Mouse (Mus musculus): ENCODE results near the gene Six6. TPM values are rescaled to one million over a fixed set of nuclear protein-coding genes. Genes with fewer than 3 reads are reported as not detected.

The Six6 gene
- polyA plus RNA-seq (2012; rRNA removed): not detected in 2 replicates

GRCm38 (mm10) chr12:72939616-72940015, at the start of gene Six6:
Gene Six6 (plus strand): TSS chr12:72939892.
- Histone ChIP-seq H3K36me3 (ENCODE audit: control insufficient read depth, insufficient read depth, low read length) (no peaks in the 10 kb centered on the region), H3K4me1 (ENCODE audit: control insufficient read depth, insufficient read depth, insufficient read length, low read length) (no peaks in the 10 kb centered on the region), H3K4me3 (ENCODE audit: low read depth, low read length) (no peak within 1 kb of the TSS), H3K27me3 (ENCODE audit: control insufficient read depth, insufficient read depth, low read length) (peaks cover 67% of the 10 kb centered on the region), H3K27ac (ENCODE audit: insufficient read depth, low read depth, low read length) (no peak within 1 kb of the TSS)
- no peak for TF ChIP-seq CTCF (IDR thresholded peaks at IDR 0.05; ENCODE audit: extremely low read depth, insufficient read length, insufficient replicate concordance, low read depth, low read length)
- no peak for TF ChIP-seq POLR2A (IDR thresholded peaks at IDR 0.05; ENCODE audit: low read depth, low read length)
- 2% methylated on average over 28 of the region's 28 CpGs for WGBS

GRCm38 (mm10) chr12:72917159-72917993, 22.3 kb upstream of the Six6 start:
- H3K27ac ChIP-seq (ENCODE audit: insufficient read depth, low read depth, low read length): no peak overlapping the region
- H3K4me1 ChIP-seq (ENCODE audit: control insufficient read depth, insufficient read depth, insufficient read length, low read length): no peaks in the 10 kb centered on the region
- 19% methylated on average over 48 of the region's 48 CpGs for WGBS
- TF ChIP-seq CTCF (IDR thresholded peaks at IDR 0.05; ENCODE audit: extremely low read depth, insufficient read length, insufficient replicate concordance, low read depth, low read length): no peak
- H3K27me3 ChIP-seq (ENCODE audit: control insufficient read depth, insufficient read depth, low read length): peaks cover 8% of the 10 kb centered on the region
- no peaks in the 10 kb centered on the region for H3K36me3 ChIP-seq (ENCODE audit: control insufficient read depth, insufficient read depth, low read length)
- H3K4me3 ChIP-seq (ENCODE audit: low read depth, low read length): no peak overlapping the region

- Histone ChIP-seq H3K4me1 (ENCODE audit: control insufficient read depth, insufficient read depth, insufficient read length, low read length) (no peaks in the 10 kb centered on the region), H3K4me3 (ENCODE audit: low read depth, low read length) (no peak overlapping the region), H3K27ac (ENCODE audit: insufficient read depth, low read depth, low read length) (no peak overlapping the region), H3K27me3 (ENCODE audit: control insufficient read depth, insufficient read depth, low read length) (peaks cover 56% of the 10 kb centered on the region), H3K36me3 (ENCODE audit: control insufficient read depth, insufficient read depth, low read length) (no peaks in the 10 kb centered on the region)
- no peak for TF ChIP-seq CTCF (IDR thresholded peaks at IDR 0.05; ENCODE audit: extremely low read depth, insufficient read length, insufficient replicate concordance, low read depth, low read length)
- TF ChIP-seq POLR2A (IDR thresholded peaks at IDR 0.05; ENCODE audit: low read depth, low read length): no peak
- WGBS: 23% methylated on average over 8 of the region's 8 CpGs
These were observed 2.9 kb upstream of the Six6 start for GRCm38 (mm10) chr12:72936751-72937150.

DNA sequence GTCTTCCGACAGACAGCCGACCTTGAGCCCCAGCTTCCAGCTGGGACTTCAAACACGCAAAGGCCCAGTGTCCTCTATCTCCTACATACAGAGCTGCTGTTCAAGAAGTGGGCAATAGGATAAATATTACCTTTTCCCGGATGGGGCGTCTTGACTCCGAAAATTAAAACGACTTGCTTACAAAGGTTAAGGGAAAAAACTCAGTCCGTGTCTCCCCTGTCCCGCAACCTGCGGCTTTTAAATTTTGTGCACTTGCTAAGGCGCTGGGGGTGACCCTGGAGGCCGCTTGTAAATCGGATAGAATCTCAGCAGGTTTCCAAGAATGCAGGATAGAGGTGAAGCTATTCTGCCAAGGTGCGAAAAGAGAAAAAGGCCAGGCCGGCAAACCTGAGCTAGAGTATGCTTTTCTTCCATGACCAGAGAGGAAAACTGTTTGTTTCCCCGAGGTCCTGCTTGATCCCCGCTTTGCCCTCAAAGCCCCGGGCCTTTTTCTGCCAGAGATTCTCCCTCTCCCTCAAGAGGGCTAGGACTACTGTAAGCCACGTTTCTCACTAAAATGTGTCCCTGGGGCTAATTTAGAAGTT, 2.1 kb upstream of the Six6 start:
- H3K4me1 ChIP-seq (ENCODE audit: control insufficient read depth, insufficient read depth, insufficient read length, low read length): no peaks in the 10 kb centered on the region
- 7% methylated on average over 19 of the region's 19 CpGs for WGBS
- no peak for TF ChIP-seq CTCF (IDR thresholded peaks at IDR 0.05; ENCODE audit: extremely low read depth, insufficient read length, insufficient replicate concordance, low read depth, low read length)
- TF ChIP-seq POLR2A (IDR thresholded peaks at IDR 0.05; ENCODE audit: low read depth, low read length): no peak
- H3K4me3 ChIP-seq (ENCODE audit: low read depth, low read length): no peak overlapping the region
- peaks cover 58% of the 10 kb centered on the region for H3K27me3 ChIP-seq (ENCODE audit: control insufficient read depth, insufficient read depth, low read length)
- H3K27ac ChIP-seq (ENCODE audit: insufficient read depth, low read depth, low read length): no peak overlapping the region
- no peaks in the 10 kb centered on the region for H3K36me3 ChIP-seq (ENCODE audit: control insufficient read depth, insufficient read depth, low read length)

GRCm38 (mm10) chr12:72938176-72938575, 1.5 kb upstream of the Six6 start:
- TF ChIP-seq CTCF (IDR thresholded peaks at IDR 0.05; ENCODE audit: extremely low read depth, insufficient read length, insufficient replicate concordance, low read depth, low read length): no peak
- no peak for TF ChIP-seq POLR2A (IDR thresholded peaks at IDR 0.05; ENCODE audit: low read depth, low read length)
- 10% methylated on average over 13 of the region's 13 CpGs for WGBS
- H3K4me1 ChIP-seq (ENCODE audit: control insufficient read depth, insufficient read depth, insufficient read length, low read length): no peaks in the 10 kb centered on the region
- H3K36me3 ChIP-seq (ENCODE audit: control insufficient read depth, insufficient read depth, low read length): no peaks in the 10 kb centered on the region
- H3K4me3 ChIP-seq (ENCODE audit: low read depth, low read length): no peak overlapping the region
- H3K27me3 ChIP-seq (ENCODE audit: control insufficient read depth, insufficient read depth, low read length): peaks cover 58% of the 10 kb centered on the region
- H3K27ac ChIP-seq (ENCODE audit: insufficient read depth, low read depth, low read length): no peak overlapping the region

DNA sequence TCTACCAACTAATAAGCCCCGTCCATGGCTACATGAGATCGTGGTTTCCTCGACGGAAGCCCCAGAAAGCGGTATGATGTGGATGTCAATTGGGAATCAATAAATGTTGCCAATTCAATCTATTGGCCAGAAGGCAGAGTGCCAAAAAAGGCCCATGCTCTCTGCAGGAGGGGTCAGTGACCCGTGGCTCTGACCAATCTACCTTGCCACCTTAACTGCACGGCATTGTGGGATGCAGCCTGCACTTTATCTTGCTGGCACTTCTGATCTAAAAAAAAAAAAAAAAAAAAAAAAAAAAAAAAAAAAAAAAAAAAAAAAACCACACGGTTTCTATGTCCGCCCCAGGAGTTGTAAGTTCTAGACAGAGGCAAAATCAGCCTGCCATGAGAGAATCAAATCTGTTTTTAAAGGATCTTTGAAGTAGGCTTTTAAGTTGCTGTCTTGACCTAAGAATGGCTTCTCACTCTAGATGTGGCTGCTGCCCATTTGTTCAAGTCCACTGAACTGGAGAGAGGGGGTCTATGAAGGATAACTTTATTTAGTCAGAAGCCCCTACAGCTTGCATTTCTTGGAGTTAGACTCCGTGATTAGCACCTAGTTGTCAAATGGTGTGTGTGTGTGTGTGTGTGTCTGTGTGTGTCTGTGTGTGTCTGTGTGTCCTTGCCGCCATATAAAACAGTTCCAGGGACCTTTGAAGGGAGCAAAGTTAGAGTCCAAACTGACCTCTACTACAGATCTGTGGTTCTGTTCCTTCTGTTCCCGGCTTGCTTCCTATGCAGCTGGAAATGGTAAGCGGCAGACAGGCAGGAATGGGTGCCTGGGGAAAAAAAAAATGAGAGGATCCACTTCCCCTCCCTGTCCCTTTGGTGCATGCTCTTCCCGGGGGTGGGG, 847 bp upstream of the Six6 start:
- Histone ChIP-seq H3K27ac (ENCODE audit: insufficient read depth, low read depth, low read length) (no peak overlapping the region), H3K27me3 (ENCODE audit: control insufficient read depth, insufficient read depth, low read length) (peaks cover 64% of the 10 kb centered on the region), H3K4me3 (ENCODE audit: low read depth, low read length) (no peak overlapping the region), H3K36me3 (ENCODE audit: control insufficient read depth, insufficient read depth, low read length) (no peaks in the 10 kb centered on the region), H3K4me1 (ENCODE audit: control insufficient read depth, insufficient read depth, insufficient read length, low read length) (no peaks in the 10 kb centered on the region)
- TF ChIP-seq POLR2A (IDR thresholded peaks at IDR 0.05; ENCODE audit: low read depth, low read length): no peak
- no peak for TF ChIP-seq CTCF (IDR thresholded peaks at IDR 0.05; ENCODE audit: extremely low read depth, insufficient read length, insufficient replicate concordance, low read depth, low read length)
- 12% methylated on average over 14 of the region's 14 CpGs for WGBS
